Mouse (Mus musculus): Measurements from ENCODE around the gene Pde10a.

Gene Pde10a

DNA sequence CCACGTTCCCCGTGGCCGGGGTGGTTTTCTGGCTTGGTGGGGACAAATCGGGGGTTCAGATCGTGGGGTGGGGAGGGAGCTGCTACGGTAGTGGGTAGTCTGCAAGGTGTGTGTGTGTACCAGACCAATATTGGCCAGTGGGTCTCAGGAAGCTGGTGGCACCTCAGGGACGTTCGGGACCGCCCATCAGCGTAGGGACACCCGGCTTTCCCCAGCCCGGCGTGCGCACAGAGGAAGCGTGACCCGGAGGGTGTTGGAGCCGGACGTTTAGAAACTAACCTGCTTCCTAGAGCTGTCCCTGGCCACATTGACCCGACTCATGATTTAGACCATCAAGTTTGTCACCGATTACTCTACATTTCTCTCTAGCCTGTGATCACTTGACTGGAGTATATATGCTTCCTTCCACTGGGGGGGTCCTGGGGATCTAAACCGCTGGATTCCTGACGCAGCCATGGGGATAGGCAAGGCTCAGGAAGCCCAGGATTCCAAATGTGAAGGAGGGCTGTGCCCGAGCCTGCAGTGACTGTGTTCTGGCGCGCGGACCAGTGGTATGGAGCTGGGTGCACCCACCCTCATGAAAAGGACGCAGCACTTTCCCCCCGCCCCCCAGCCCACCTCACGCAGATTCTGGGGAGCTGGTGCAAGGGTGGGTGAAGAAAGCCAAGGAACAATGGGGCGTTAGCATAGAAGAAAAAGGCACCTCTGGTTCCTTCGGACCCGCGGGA lies 277.2 kb downstream of the Pde10a start:
- peak in 1 of 2 experiments; percentile 33 for DNase-seq

GRCm38 (mm10) chr17:8802889-8803799 lies 278.0 kb downstream of the Pde10a start:
- DNase-seq, result peak in 1 of 2 experiments; percentile 38

- DNase-seq, result peak in 1 of 2 experiments; percentile 54
Measured at GRCm38 (mm10) chr17:8807345-8807744, 282.2 kb downstream of the Pde10a start.

GRCm38 (mm10) chr17:8809771-8810170 lies 284.6 kb downstream of the Pde10a start:
- DNase-seq, result no peak

DNA sequence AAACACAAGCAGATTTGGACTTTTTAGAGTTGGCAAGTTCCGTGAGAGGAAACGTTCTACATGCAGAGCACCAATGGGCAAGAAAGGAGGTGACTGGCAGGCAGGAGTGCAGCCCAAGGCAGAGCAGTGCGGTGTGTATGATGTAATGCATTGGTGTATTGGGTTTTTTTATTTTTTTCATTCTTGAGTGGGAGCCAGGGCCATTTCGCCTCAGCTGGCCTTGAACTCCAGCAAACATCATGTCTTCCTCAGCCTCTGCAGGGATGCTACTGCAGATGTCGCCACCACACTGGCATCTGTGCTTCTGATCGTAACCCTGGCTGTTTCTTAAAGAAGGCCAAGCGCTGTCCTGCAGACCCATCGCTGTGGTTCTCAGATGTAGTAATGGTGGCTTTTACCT lies 285.0 kb downstream of the Pde10a start:
- no peak for DNase-seq

- peak; percentile 56 to 58 for DNase-seq
Measured at GRCm38 (mm10) chr17:8812228-8812865, 287.2 kb downstream of the Pde10a start.

GRCm38 (mm10) chr17:8813773-8814491 lies 288.8 kb downstream of the Pde10a start:
- DNase-seq, result no peak

DNA sequence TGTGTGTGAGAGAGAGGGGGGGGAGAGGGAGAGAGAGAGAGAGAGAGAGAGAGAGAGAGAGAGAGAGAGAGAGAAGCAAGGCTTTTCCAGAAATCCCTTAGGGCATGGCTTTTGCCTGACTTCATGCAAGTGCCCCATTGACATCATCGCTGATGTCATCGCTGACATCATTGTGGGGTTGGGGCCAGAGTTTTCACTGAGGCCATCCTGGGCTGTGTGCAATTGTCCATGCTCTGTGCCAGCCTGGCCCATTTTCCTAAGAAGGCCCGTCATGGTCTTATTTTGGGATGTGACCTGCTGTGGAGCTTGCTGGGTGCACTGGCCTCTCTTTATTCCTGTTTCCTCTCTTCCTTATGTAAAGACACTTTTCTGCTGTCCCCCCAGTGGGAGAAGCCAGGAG lies 290.2 kb downstream of the Pde10a start:
- DNase-seq, result peak; percentile 52

GRCm38 (mm10) chr17:8815864-8816263 lies 290.7 kb downstream of the Pde10a start:
- DNase-seq, result peak; percentile 61

DNA sequence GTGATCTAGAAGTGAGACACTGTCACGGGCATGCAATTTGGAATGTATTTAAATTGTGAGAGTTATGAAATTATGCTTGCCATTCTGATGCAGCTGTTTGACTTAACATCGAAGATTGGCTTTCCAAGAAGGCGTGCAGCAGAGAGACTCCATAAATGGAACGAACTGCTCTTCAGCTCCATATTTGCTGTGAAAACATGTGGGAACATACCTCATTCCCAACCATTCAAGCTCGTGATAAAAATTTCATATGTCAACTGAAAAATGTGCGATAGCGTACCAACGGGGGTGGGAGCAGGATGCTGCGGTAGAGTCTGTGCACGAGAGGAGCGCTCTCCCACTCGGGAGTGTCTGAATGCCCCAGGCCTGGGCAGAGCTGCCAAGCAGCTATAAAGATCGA lies 293.5 kb downstream of the Pde10a start:
- DNase-seq, result no peak

GRCm38 (mm10) chr17:8823548-8823947 lies 298.4 kb downstream of the Pde10a start:
- no peak for DNase-seq

DNA sequence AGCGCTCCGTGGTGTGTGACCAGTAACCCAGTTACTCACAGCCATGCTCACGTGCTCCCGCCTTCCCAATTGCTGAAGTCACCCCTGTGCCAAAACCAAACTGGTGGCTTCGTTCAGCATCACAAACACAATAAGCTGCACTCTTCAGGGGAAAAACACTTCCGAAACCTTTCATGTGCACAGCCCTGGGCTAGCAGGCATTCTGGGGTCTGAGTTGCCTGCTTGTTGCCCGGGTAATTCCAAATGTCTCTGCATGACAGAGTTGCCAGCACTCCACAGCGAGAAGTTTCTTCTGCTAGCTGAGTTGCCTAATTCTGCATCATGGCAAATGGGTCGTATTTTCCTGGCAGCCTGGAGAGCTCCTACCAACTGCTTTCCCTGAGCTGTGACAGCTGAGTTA lies 302.0 kb downstream of the Pde10a start:
- peak in 1 of 2 experiments; percentile 34 for DNase-seq

- peak in 1 of 2 experiments; percentile 26 for DNase-seq
Measured at GRCm38 (mm10) chr17:8831001-8831400, 305.8 kb downstream of the Pde10a start.

DNA sequence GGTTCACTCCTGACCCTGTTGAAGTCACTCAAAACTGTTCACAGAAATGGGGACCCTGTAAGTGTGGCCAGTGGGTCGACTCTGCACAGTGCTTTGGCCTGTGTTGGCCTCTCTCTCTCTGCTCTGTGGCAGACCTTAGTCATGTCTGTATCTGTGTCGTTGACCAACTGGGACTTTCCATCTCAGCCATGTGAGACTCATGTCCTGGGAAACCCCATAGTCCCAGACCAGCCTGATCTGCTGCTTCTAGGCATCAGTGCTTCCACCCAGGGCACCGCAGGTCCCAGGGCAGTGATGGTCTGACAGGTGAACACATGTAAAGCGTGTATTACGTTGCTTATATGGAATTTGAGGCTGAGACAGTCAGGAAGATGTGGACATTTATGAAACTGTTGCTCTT lies 311.1 kb downstream of the Pde10a start:
- DNase-seq, result no peak

- DNase-seq, result no peak
Measured at GRCm38 (mm10) chr17:8838252-8838651, 313.1 kb downstream of the Pde10a start.

- DNase-seq, result peak; percentile 30 to 34
Measured at GRCm38 (mm10) chr17:8839237-8840011, 314.3 kb downstream of the Pde10a start.

GRCm38 (mm10) chr17:8841094-8841493 lies 315.9 kb downstream of the Pde10a start:
- no peak for DNase-seq

GRCm38 (mm10) chr17:8841897-8842540 lies 316.8 kb downstream of the Pde10a start:
- DNase-seq, result peak; percentile 43 to 55

GRCm38 (mm10) chr17:8842662-8843061 lies 317.5 kb downstream of the Pde10a start:
- no peak for DNase-seq

DNA sequence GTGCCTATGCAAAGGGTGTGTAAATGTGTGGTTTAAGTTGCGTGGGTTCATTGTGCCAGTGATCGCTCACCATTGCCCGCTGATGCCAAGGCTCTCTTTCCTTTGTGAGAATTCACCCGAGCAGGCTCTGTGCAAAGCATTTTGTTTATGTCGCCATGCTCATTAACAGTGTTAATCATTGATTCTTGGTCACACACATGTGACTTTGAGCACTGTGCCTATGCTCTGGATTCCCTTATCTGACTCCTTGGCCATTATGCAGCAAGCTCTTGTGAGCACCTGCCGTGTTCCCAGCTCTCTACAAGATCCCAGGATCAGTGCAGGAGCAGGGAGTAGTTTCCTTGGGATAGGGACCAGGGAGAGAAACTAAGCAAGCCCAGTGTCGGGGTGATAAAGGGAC lies 318.8 kb downstream of the Pde10a start:
- no peak for DNase-seq

DNA sequence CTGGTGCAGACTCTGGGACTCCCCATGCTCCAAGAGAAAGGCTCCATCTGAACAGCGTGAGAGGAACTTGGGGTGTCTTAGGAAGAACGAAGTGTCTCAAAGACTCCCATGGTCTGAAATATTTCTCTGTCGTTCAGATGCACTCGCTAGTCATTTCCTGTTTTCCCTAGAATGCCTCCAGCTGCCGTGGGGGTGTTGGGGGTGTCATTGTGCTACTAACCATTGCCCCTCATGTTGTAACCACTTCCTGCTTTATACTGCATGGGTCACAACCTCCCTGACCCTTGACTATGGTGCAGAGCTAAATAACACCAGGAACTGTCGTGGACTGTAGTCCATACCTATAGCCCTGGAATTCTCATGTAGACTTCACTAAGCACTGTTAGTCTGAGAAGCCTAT lies 321.3 kb downstream of the Pde10a start:
- no peak for DNase-seq
